Mouse (Mus musculus) olfactory bulb, adult 2 months (tissue): Measurements from ENCODE around the gene Nlrc5.

Experiments used
- CTCF ChIP-seq: fragments of 200-500 bp; IDR thresholded peaks from 2 replicates; pipeline ENCODE4 v1.5.1; 2012; ENCODE audit warnings: low read depth, mild to moderate bottlenecking, low read length, moderate library complexity; ENCODE audit not compliant: insufficient read depth
- POLR2A ChIP-seq: fragments of 200-500 bp; IDR thresholded peaks from 2 replicates; pipeline ENCODE4 v1.6.1; 2012; ENCODE audit warnings: mild to moderate bottlenecking, low read depth, low read length, moderate library complexity; ENCODE audit not compliant: insufficient read depth

DNA sequence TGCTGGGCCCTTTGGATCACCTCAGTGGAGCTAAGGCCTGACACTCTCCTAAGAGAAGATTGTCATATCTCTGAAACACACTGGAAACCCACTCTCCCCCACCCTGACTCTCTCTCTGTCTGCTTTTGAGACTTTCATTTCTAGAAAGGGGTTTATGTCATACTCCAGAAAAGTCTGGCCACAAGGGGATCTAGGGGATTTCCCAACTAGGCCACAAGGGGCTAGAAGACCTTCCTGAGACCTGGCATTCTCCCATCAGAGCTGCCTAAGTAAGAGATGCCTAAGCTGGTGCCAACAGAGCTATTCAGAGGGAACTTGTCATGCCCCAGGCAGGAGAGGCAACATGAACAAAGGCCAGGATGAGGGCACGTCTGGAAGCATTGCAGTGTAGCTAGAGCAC lies 59.1 kb downstream of the Nlrc5 start:
- TF ChIP-seq CTCF (no peak), POLR2A (no peak)
